Comparison of ENCODE assay signal across 18 mouse cellular contexts in genomic region chr19:31805391-31805790, GRCm38 (mm10).
"Had no signal": no experiment of that assay in that cellular context is flagged by ENCODE, and none has a peak within 500 bp of the region (broad histone marks: within the 10 kb centered on the region; RNA-seq: fewer than 3 reads in every experiment).

No protein-coding gene starts in this region.

- H3K4me2 ChIP-seq: limb, embryonic 15.5 days; liver, embryonic 11.5 days; lung, embryonic 14.5 days; midbrain, embryonic 12.5 days; midbrain, embryonic 15.5 days; neural tube, embryonic 12.5 days had no signal

- H3K4me3 ChIP-seq: limb, embryonic 15.5 days; midbrain, embryonic 12.5 days; midbrain, embryonic 15.5 days; neural tube, embryonic 12.5 days had no signal

- H3K27ac ChIP-seq: limb, embryonic 15.5 days; liver, embryonic 14.5 days; macrophage; midbrain, embryonic 12.5 days; midbrain, embryonic 15.5 days; neural tube, embryonic 12.5 days; stomach, postnatal 0 days had no signal

- H3K36me3 ChIP-seq: limb, embryonic 15.5 days; midbrain, embryonic 12.5 days; midbrain, embryonic 15.5 days; neural tube, embryonic 12.5 days had no signal

- H3K9ac ChIP-seq: limb, embryonic 15.5 days; liver, embryonic 14.5 days; liver, postnatal 0 days; lung, embryonic 14.5 days; midbrain, embryonic 12.5 days; midbrain, embryonic 15.5 days; neural tube, embryonic 12.5 days had no signal

- DNase-seq: kidney, adult 9 months; kidney, postnatal 14 days; kidney, postnatal 4 days; left cerebral cortex, postnatal 4 days; liver, postnatal 0 days; lung, embryonic 14.5 days; thymus, adult 2 months; thymus, postnatal 14 days; thymus, postnatal 4 days had no signal

- ATAC-seq: liver, postnatal 0 days; lung, postnatal 0 days; midbrain, embryonic 15.5 days had no signal

- H3K9me3 ChIP-seq: limb, embryonic 15.5 days; midbrain, embryonic 12.5 days; midbrain, embryonic 15.5 days; neural tube, embryonic 12.5 days had no signal

- H3K4me1 ChIP-seq: limb, embryonic 15.5 days; midbrain, embryonic 12.5 days; midbrain, embryonic 15.5 days; neural tube, embryonic 12.5 days had no signal

- H3K27me3 ChIP-seq: limb, embryonic 15.5 days; midbrain, embryonic 12.5 days; midbrain, embryonic 15.5 days; neural tube, embryonic 12.5 days had no signal
